Mouse (Mus musculus): ENCODE measurements around the gene Prdm15.

Prdm15 gene

DNA sequence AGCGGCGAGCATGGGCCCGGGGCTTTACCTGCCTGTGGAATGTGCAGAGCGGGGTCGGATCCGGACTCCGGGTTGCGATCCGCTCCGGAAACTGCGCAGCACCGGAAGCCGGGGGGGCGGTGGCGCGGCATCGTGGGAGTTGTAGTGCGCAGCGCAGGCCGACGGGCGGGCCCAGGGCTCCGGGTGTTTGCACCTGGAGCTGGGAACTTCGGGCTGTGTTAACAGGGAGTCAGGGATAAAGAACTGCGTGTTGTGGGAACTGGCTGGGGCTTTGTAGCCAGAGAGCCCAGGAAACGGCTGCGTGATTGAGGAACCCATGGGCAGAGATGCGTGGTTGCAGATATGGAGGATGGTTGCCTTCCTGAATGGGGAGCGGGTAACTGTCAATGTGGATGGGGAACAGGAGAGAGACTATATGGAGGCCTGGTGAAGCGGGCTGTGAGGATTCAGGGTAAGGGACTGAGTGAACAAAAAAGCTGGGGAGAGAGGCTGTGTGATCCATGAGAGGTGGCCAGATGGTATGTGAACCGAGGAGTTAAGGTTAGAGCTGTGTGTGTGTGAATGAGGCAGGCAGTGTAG is at the start of gene Prdm15:
TSS of gene Prdm15 (minus strand) at position 110 of the 579 bp plus-strand sequence.
- peak; percentile 91 for DNase-seq (ENCODE audit: low spot score in 2 of 2)

DNA sequence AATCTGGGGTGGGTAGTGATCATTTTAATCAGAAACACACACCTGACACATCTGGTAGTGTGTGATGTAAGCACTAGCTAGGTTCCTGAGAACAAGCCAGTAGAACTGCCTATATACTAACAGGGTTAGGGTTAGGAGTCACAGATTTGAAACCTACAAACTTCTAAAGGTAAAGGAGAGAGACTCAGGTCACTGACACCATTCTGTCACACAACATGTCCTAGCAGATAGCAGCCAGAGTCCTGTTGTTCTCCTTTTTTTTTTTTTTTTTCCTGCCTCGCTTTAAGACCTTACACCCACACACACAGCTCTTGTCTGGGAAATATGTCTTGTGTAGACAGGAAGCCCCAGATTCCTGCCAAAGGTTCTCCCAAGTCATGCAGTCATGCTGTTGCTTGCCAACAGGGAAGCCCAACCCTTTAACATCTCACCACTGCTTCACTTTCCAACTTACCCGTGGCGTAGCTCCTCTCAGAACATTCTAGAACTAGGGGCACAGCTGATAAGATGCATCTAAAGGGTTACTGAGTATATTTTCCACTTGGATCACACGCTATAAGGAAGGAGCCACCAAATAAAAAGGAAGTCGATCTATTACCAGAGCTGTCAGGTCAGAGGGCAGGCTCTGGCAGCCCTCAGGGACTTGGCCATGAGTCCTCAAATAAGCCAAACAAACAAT is 45.8 kb upstream of the Prdm15 start:
- DNase-seq (ENCODE audit: low spot score in 2 of 2) = no peak

DNA sequence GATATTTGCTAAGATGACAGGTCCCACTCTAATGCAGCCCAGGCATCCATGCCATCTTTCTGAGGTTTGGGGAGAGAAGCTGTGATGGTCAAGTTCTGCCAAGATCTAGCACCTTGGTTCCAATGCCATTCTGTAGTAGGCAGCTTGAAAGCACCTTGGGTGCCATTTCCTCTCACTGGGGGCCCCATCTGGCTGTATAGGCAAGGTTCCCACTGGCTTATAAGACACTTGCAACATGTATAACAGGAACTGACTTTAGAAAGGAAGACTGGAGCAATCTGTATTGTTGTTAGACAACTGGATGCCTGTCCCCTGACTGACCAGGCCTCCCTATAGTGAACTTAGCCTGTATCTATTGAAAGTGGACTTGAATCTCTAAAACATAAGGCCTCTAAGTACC is 36.1 kb upstream of the Prdm15 start:
- DNase-seq (ENCODE audit: low spot score in 2 of 2) = no peak

DNA sequence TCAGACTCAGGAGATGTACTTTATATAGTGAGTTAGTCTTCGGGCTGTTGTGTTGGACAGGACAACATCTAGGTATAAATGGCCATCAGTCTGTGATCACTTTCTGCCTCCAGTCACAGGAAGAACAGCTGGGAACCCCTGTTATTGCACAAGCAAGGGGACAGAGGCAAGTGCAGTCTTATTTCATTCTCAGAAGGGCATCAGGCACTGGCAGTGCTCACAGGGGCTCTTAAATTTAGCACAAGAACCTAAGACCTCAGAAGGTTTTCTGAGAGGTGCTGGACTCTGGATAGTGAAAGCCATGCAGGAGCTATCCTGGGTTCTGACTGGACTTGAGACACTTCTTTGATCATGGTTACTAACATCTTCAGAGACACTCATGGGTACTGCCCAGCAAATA is 32.0 kb upstream of the Prdm15 start:
- DNase-seq (ENCODE audit: low spot score in 2 of 2) = no peak

DNA sequence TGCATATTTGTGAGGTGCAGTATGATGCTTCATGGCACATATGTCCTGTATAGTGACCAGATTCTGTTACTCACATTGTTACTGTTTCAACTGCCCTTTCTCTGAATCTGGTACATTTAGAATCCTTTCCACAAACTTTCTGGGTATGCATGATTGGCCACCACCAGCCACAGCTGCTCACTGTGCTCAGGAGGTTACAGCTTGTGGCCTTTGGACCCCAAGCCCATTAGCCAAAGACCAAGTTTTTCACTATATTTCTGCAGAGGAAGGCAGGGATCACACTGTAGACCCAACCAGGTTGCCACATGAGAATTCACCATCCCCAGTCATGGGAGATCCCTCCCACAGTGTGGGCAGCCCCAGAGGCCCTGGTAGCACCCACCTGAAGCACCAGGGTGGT is 31.2 kb upstream of the Prdm15 start:
- no peak for DNase-seq (ENCODE audit: low spot score in 2 of 2)

DNA sequence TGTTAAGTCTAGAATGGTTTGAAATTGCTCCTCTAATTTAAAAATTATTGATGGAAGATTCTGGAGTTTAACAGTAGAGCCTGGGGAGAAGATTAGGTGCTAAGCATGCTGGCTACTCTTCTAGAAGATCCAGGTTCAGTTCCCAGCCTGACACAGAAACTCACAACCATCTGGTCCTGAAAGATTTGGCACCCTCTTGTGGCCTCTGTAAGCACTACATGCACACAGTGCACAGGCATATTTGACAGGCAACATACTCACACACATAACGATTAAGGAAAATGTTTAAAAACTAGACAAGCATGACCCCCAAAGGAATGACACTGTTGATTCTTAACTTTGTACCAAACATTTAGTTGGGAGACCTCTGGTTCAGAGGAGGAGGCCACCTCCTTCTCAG is 27.5 kb upstream of the Prdm15 start:
- peak in 1 of 2 experiments; percentile 50 for DNase-seq (ENCODE audit: low spot score in 2 of 2)

DNA sequence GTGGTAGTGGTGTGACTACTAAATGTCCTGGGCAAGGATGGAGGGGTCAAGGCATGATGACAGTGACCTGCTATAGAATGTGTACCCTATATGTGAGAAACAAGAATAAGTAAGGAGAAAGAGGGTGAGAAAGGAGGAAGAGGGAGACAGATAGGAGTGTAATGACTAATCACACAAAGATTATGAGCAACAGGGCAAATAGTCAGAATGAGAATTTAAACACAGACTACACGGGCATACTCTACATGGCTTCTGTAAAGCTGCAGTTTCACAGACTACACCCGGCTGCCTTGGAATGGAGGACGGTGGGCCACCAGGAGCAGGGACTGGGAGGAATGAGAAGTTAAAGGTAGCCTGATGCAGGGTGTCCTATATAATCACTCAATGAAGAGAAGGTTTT is 25.9 kb upstream of the Prdm15 start:
- DNase-seq (ENCODE audit: low spot score in 2 of 2) = no peak

DNA sequence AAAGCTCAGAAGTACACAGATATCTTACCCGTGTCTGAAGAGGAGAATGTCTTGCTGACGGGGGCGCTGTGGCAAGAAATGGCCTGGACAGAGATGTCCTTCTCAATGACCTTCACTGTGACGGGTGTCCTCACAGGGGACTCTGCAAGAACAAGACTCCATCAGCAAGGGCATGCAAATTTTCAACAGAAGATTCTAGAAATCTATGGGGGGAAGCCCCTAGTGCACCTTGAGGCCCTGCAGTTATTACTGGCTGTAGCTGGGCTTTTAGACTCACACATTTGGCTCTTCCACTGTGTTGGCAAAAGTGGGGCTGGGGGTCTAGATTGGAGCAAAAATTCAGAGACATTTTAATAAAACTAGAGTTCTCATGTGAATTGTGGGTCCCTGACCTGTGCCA is 23.5 kb upstream of the Prdm15 start:
- no peak for DNase-seq (ENCODE audit: low spot score in 2 of 2)

DNA sequence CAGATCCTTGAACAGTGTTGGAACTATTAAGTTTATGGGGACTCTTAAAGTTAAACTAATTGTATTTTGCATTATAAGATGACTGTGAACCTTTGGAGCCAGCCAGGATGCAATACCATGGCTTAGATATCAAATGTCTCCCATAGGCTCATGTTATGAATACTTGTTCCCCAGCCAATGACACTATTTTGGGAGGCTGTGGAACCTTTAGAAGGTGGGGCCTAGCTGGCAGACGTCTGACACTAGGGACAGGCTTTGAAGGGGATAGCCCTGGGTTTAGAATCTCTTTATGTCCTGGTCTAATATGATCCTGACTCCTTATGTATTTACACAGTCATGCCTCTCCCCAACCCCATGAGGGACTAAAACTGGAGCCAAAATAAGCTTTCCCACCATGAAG is 22.7 kb upstream of the Prdm15 start:
- no peak for DNase-seq (ENCODE audit: low spot score in 2 of 2)

DNA sequence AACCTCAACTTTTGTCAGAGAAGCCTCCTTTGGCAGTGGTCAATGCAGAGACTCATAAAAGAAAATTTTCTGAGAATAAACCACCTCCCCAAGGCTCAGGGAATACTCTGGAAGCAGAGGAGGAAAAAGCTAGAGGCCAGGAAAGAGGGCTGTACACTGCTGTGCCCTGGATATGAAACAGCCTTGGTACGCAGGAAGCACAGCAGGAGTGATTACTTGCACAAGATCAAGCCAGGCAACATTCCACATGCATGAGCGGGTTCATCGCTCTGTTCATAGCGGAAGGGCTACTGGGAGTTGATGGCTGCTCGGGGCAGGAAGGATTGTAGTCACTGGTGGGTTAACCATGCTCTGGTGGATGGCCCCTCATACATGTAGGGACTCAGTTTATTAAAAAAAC is 21.0 kb upstream of the Prdm15 start:
- no peak for DNase-seq (ENCODE audit: low spot score in 2 of 2)

DNA sequence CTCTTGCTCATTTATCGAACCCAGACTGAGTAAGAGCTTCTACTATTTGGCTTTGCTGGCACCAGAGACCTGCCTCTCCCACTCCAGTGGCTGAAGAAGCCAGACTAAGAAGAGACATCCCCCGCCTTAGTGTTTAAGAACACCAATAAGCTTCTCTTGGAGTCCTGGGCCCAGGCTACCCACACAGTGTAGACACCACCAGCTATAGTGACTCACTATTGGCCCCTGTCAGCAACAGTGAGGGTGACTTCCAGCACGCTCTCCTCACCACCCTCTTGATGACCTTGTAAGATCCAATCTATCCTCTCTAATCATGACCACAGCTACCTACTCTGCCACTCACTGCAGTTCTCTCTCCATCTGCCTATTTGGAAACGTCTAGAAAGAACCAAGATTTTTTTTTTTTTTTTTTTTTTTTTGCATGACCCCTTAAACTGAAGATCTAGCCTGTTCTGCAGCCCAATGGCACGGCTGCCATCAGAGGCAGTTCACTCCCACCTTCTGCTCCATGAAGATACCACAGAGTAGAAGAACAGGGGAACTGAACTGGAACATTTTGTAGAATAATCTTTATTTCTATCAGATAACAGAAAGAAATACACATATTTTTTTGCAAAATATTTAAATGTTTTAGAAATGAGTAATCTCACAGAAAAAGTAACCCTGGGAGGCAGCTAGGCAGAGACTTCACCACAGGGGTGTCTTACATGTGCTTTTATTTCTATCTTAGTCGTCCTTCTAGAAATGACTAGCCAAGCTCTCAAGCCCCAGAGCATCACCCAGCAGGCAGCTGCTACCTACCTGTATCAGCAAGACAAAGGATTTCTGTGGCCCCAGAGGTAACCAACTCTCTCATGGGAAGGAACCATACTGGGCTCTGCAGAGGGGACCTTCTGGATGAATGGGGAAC is 17.8 kb upstream of the Prdm15 start:
- no peak for DNase-seq (ENCODE audit: low spot score in 2 of 2)

DNA sequence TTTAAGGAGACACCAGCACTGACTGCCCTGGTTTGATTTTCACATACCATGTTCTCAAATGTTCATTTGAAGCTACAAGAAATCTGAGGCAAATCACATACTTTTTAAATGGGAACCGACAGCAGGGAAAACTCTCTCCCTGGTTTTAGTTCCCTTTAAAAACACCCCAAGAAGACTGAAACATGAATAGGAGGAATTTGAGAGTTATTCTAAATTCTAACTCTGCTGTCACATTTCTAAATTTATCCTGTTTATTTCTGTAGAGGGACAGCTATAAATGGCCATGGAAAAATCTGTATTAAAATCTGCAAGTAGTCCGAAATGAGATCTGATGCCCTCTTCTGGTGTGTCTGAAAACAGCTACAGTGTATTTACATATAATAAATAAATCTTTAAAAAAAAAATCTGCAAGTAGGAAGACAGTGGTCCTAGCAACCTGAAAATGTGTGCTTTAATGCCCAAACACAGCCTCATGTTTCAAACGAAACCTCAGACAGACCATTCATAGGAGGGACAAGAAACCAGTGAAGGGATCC is 12.3 kb upstream of the Prdm15 start:
- no peak for DNase-seq (ENCODE audit: low spot score in 2 of 2)

DNA sequence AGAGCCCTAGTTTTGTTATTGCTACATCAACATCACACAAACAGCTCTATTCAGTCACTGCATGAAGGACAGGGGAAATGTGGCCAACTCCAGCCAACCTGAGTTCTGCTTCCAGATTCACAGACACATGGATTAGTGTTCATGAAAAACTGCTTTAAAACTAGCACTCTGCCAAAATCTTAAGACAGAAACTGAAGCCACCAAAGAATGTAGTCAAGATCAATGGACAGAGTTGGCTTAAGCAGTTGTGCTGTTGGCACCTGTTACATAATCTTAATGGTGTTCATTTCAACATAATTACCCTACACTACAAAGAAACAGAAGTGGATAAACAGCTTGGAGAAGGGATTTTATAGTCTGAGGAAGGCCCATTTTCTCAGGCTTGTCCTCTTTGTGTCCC is 4.4 kb upstream of the Prdm15 start:
- no peak for DNase-seq (ENCODE audit: low spot score in 2 of 2)

DNA sequence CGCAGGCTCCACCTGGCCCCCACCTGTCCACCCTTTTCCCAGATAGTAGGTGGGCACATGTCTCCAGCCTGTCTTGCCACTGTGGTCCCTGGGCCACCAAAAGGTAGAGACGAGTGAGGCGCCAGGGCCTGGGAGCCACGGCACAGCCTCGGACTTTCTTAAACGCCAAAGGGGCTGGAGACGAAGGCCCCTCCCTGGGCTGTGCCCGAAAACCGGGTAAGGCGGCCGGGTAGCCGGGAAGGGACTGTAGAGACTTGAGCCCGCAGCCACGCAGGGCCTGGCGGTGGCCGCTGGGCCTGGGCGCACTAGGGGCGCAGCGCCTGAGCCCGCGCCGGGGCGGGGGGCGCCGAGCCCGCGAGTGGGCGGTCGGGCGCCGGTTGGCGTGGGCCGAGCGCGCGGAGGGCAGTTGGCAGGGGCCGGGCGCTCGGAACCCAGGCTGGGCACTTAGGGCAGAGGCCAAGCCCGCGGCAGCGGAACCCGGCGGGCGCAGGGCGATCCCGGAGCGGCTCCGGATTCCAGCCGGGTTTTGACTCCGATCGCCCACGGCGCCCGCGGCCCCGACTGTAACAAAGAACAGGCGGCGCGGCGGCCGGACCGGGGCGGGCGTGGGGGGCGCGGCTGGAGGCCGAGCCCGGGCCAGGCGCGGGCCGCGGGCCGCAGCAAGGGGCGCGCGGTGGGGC is 449 bp downstream of the Prdm15 start:
- peak; percentile 84 to 86 for DNase-seq (ENCODE audit: low spot score in 2 of 2)

DNA sequence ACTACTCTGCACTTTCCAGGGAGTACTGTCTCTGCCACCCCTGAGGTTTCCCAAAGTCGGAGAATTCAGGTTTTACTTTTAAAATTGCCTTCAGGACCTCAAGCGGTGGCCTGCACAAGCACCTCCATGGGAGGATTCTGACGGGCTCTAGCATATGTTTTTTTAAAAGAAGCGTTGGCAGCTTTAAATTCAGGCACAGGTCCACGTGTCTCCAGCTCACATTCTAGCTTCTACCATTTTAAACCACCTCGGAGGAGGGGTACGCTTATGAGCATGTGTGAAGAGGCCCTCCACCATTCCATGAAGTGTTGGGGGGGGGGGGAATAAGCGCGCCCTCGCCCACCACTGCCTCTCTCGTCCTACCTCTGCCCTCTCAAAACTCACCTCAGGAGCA is 986 bp downstream of the Prdm15 start:
- peak in 1 of 2 experiments; percentile 68 for DNase-seq (ENCODE audit: low spot score in 2 of 2)

DNA sequence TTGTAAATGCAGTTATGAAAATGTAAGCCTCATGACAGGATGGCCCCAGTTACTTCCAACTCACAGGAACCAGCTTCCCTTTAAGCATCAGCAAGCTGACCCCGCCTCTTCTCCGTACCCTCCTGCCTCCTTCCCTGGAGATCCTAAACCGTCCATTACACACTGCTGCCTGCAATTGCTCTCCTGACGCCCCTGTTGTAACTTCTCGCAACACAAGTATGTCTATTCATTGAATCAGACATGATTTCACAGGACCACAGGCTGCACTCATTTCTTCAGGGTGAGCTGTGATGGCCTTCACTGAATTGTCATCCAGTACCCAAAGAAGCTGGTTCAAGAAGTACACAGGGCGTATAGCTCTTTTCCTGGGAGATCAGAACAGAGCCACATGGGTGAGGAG is 2.8 kb downstream of the Prdm15 start:
- no peak for DNase-seq (ENCODE audit: low spot score in 2 of 2)

DNA sequence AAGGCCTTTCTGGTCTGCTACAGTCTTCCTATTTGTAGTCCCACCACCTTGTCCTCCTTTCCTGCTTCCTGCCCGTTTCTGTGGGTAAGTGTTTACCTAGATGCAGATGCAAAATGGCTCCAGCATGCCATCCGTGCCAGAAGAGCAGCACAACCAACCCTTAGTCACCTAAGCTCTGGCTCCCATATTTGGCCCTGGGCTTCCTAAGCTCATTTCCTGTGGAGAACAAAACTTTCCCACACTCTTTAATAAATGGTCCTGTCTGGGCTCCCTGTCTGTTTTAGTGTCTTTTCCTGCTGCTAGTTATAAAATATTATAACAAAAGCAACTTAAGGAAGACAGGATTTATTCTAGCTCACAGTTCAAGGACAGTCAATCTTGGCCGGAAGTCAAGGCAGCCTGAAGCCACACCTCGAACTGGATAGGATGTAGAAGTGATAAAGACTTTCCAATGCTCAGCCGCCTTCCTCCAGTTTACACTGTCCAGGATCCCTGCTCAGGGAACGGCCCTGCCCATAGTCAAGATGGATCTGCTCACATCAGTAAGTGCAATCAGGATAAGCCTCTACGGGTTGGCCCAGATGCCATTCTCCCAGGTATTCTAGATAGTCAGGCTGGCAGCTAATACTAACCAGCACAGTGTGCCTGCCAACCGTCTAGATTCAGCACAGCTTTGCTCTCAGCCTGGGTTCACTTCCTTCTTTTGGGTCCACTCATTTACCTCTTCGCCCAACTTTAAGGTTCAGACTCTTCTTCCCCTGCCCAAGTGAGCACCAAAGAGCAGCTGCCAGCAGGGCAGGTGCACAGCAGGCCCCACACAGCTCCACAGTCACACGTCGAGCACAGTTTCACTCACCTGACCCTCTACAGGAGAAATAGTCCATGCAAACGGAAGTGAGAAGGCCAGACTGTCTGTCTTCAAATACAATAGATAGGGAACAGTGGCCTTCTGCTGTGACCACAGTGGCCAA is 6.4 kb downstream of the Prdm15 start:
- no peak for DNase-seq (ENCODE audit: low spot score in 2 of 2)

DNA sequence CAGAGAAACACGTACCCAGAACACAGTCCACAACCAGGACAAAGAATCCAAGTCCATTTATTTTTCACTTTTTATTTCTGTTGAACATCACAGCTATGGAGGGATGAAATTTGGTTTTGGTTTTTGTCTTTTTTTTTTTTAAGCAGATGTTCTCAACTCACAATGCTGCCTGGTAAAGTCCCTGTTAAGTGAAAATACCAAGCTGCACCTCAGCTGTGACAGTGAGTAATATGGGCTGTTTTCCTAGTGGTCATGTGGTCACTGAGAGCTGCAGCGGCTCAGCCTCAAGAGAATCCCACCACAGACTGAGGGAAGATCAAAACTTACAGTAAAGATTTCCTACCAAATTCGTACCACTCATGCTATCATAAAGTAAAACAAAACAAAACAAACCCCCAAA is 19.5 kb downstream of the Prdm15 start:
- DNase-seq (ENCODE audit: low spot score in 2 of 2) = no peak

DNA sequence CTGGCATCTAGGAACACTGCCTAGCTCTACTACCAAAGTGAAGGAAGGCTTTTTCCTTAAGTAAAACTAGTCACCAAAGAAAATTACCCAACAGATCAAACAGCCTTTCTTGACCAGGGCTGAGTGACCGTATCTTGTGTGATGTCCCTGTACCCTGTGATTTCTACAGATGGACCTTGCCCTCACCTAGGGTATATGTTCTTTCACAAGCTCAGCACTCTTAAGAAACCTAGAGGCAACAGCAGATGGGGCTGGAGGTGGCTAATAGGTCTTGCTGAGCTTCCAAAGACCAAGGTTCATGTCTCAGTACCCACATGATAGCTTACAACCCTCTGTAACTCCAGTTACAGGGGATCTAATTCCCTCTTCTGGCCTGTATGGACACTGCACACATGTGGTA is 23.4 kb downstream of the Prdm15 start:
- DNase-seq (ENCODE audit: low spot score in 2 of 2) = no peak

DNA sequence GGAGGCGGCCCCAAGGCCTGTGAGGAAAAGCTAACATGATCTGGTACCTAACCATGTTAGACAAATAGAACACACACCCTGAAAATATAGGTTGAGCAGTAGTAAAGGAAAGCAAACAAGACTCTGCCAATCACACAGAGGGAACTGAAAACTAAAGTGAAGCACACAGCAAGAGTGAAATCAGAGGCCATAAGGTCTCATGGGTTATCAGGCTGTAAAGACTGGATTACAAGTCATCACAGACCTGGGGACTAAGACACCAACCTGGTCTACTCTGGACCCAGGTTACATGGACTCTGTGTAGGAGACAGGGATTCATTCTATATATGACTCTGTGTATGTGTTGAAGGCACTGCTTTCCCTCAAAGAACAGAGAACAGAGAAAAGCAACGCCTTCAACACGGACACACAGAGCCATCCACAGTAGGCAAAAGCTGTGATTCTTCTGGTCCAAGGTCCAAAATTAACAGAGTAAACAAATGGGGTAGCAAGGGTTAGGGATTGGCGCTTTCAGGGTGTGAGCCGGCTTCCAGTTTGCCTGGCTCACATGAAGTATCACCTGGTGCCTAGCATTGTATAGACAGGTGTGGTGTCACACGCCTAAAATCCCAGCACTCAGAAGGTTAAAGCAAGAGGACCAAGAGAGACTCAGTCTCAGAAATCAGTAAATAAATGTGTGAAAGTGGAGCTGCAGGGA is 28.2 kb downstream of the Prdm15 start:
- no peak for DNase-seq (ENCODE audit: low spot score in 2 of 2)

Measured in frontal cortex, postnatal 36 days (tissue).